Mouse (Mus musculus) midbrain, embryonic 13.5 days (tissue): ENCODE data around the gene Sftpd. TPM values are rescaled to one million over a fixed set of nuclear protein-coding genes. Genes with fewer than 3 reads are reported as not detected.

ENCODE experiments used
- ATAC-seq: fragments of 200-750 bp; cut with Nextera tagmentation; 2 replicates; pipeline ENCODE4 v1.8.0; 2017; ENCODE audit warnings: mild to moderate bottlenecking, moderate TSS enrichment, moderate library complexity
- H3K27ac ChIP-seq: fragments of 300-500 bp; sonication (generic); 2 replicates; pipeline ENCODE4 v1.5.1; 2015; ENCODE audit warnings: inconsistent platforms, mild to moderate bottlenecking, moderate library complexity
- H3K27me3 ChIP-seq: fragments of 300-500 bp; sonication (generic); 2 replicates; pipeline ENCODE4 v1.6.1; 2015; ENCODE audit warnings: mild to moderate bottlenecking, inconsistent platforms
- H3K36me3 ChIP-seq: fragments of 300-500 bp; sonication (generic); 2 replicates; pipeline ENCODE4 v1.6.1; 2015; ENCODE audit warnings: mild to moderate bottlenecking, inconsistent platforms
- H3K4me1 ChIP-seq: fragments of 300-500 bp; sonication (generic); replicated peaks from 2 replicates; pipeline ENCODE4 v1.6.1; 2015; ENCODE audit warnings: inconsistent platforms
- H3K4me2 ChIP-seq: fragments of 300-500 bp; sonication (generic); replicated peaks from 2 replicates; pipeline ENCODE4 v1.6.1; 2015; ENCODE audit warnings: moderate library complexity, mild to moderate bottlenecking, inconsistent platforms
- H3K4me3 ChIP-seq: fragments of 300-500 bp; sonication (generic); replicated peaks from 2 replicates; pipeline ENCODE4 v1.5.1; 2015; ENCODE audit warnings: mild to moderate bottlenecking, inconsistent platforms
- H3K9ac ChIP-seq: fragments of 300-500 bp; sonication (generic); replicated peaks from 2 replicates; pipeline ENCODE4 v1.6.1; 2015; ENCODE audit warnings: mild to moderate bottlenecking, inconsistent platforms
- H3K9me3 ChIP-seq: fragments of 300-500 bp; sonication (generic); 2 replicates; pipeline ENCODE4 v1.6.1; 2016; ENCODE audit warnings: mild to moderate bottlenecking, inconsistent platforms
- WGBS: fragments of 180-500 bp; shearing (Covaris S2); methylation state at CpG from one replicate; pipeline ENCODE4 v1.1.7; 2015; 5-methylcytosine and 5-hydroxymethylcytosine counted together
- polyA plus RNA-seq: library from polyadenylated mRNA; unstranded; fragments of >200 nt; fragmentation: Nextera tagmentation; extraction: Ambion mirVana; gene quantifications from 2 replicates; pipeline ENCODE4 v1.2.1, GENCODE M21; 2015

Sftpd gene
- not detected in 2 replicates for polyA plus RNA-seq

- Histone ChIP-seq H3K27ac (no peak within 1 kb of the TSS), H3K9me3 (no peaks in the 10 kb centered on the region), H3K36me3 (no peaks in the 10 kb centered on the region), H3K27me3 (no peaks in the 10 kb centered on the region), H3K4me2 (no peak within 1 kb of the TSS), H3K4me3 (no peak within 1 kb of the TSS), H3K9ac (no peak within 1 kb of the TSS), H3K4me1 (no peaks in the 10 kb centered on the region)
- ATAC-seq: no peak
- WGBS: 86% methylated on average over 4 of the region's 4 CpGs
Measured at GRCm38 (mm10) chr14:41185059-41185821, at the start of gene Sftpd. Gene Sftpd, minus strand, starts transcription at chr14:41185149.

GRCm38 (mm10) chr14:41198037-41198730, 13.2 kb upstream of the Sftpd start:
- no peak overlapping the region for H3K4me2 ChIP-seq
- no peaks in the 10 kb centered on the region for H3K4me1 ChIP-seq
- no peaks in the 10 kb centered on the region for H3K27me3 ChIP-seq
- H3K9ac ChIP-seq: no peak overlapping the region
- H3K27ac ChIP-seq: no peak overlapping the region
- no peak for ATAC-seq
- WGBS: 73% methylated on average over 6 of the region's 6 CpGs
- no peak overlapping the region for H3K4me3 ChIP-seq
- H3K9me3 ChIP-seq: no peaks in the 10 kb centered on the region
- H3K36me3 ChIP-seq: no peaks in the 10 kb centered on the region

- no peak overlapping the region for H3K4me3 ChIP-seq
- ATAC-seq: no peak
- WGBS: 80% methylated on average over 2 of the region's 2 CpGs
- H3K9me3 ChIP-seq: peaks cover 12% of the 10 kb centered on the region; the same call in 1 of the 2 replicates
- H3K4me1 ChIP-seq: no peaks in the 10 kb centered on the region
- no peak overlapping the region for H3K27ac ChIP-seq
- H3K36me3 ChIP-seq: no peaks in the 10 kb centered on the region
- no peak overlapping the region for H3K9ac ChIP-seq
- H3K27me3 ChIP-seq: no peaks in the 10 kb centered on the region
- no peak overlapping the region for H3K4me2 ChIP-seq
Measured at GRCm38 (mm10) chr14:41189496-41189895, 4.5 kb upstream of the Sftpd start.

- Histone ChIP-seq H3K4me1 (no peaks in the 10 kb centered on the region), H3K9me3 (no peaks in the 10 kb centered on the region), H3K9ac (no peak overlapping the region), H3K27ac (no peak overlapping the region), H3K36me3 (no peaks in the 10 kb centered on the region), H3K4me2 (no peak overlapping the region), H3K27me3 (no peaks in the 10 kb centered on the region), H3K4me3 (no peak overlapping the region)
- ATAC-seq: no peak
- WGBS: 63% methylated on average over 1 of the region's 1 CpGs
Measured at GRCm38 (mm10) chr14:41174802-41175201, 10.1 kb downstream of the Sftpd start.

GRCm38 (mm10) chr14:41170514-41170913, 14.4 kb downstream of the Sftpd start:
- no peak for ATAC-seq
- no peaks in the 10 kb centered on the region for H3K27me3 ChIP-seq
- H3K9me3 ChIP-seq: no peaks in the 10 kb centered on the region
- H3K4me3 ChIP-seq: no peak overlapping the region
- WGBS: 85% methylated on average over 2 of the region's 2 CpGs
- H3K4me2 ChIP-seq: no peak overlapping the region
- no peak overlapping the region for H3K27ac ChIP-seq
- H3K4me1 ChIP-seq: no peaks in the 10 kb centered on the region
- H3K36me3 ChIP-seq: no peaks in the 10 kb centered on the region
- H3K9ac ChIP-seq: no peak overlapping the region

- Histone ChIP-seq H3K27me3 (no peaks in the 10 kb centered on the region), H3K36me3 (no peaks in the 10 kb centered on the region), H3K4me1 (no peaks in the 10 kb centered on the region), H3K9me3 (no peaks in the 10 kb centered on the region), H3K4me2 (no peak overlapping the region), H3K4me3 (no peak overlapping the region), H3K27ac (no peak overlapping the region), H3K9ac (no peak overlapping the region)
- ATAC-seq: no peak
- 92% methylated on average over 1 of the region's 1 CpGs for WGBS
Measured at GRCm38 (mm10) chr14:41168567-41168966, 16.4 kb downstream of the Sftpd start.

GRCm38 (mm10) chr14:41167278-41167677, 17.7 kb downstream of the Sftpd start:
- Histone ChIP-seq H3K4me1 (no peaks in the 10 kb centered on the region), H3K9ac (no peak overlapping the region), H3K27me3 (no peaks in the 10 kb centered on the region), H3K4me2 (no peak overlapping the region), H3K36me3 (no peaks in the 10 kb centered on the region), H3K27ac (no peak overlapping the region), H3K9me3 (no peaks in the 10 kb centered on the region), H3K4me3 (no peak overlapping the region)
- 68% methylated on average over 5 of the region's 5 CpGs for WGBS
- ATAC-seq: no peak

- no peak overlapping the region for H3K4me2 ChIP-seq
- no peaks in the 10 kb centered on the region for H3K9me3 ChIP-seq
- no peaks in the 10 kb centered on the region for H3K36me3 ChIP-seq
- no peak overlapping the region for H3K9ac ChIP-seq
- H3K27ac ChIP-seq: no peak overlapping the region
- ATAC-seq: peak; percentile 50; the same call in 1 of the 2 replicates
- H3K27me3 ChIP-seq: no peaks in the 10 kb centered on the region
- no peak overlapping the region for H3K4me3 ChIP-seq
- WGBS: 19% methylated on average over 2 of the region's 2 CpGs
- H3K4me1 ChIP-seq: no peaks in the 10 kb centered on the region
Measured at GRCm38 (mm10) chr14:41162663-41163062, 22.3 kb downstream of the Sftpd start.

- ATAC-seq: no peak
- H3K4me3 ChIP-seq: no peak overlapping the region
- 49% methylated on average over 1 of the region's 1 CpGs for WGBS
Measured at GRCm38 (mm10) chr14:41160743-41161142, 24.2 kb downstream of the Sftpd start.

GRCm38 (mm10) chr14:41160076-41160475, 24.9 kb downstream of the Sftpd start:
- H3K9ac ChIP-seq: no peak overlapping the region
- no peak overlapping the region for H3K4me2 ChIP-seq
- H3K4me3 ChIP-seq: no peak overlapping the region
- no peaks in the 10 kb centered on the region for H3K27me3 ChIP-seq
- H3K4me1 ChIP-seq: no peaks in the 10 kb centered on the region
- 80% methylated on average over 4 of the region's 4 CpGs for WGBS
- no peaks in the 10 kb centered on the region for H3K9me3 ChIP-seq
- H3K27ac ChIP-seq: no peak overlapping the region
- no peak for ATAC-seq
- H3K36me3 ChIP-seq: no peaks in the 10 kb centered on the region

More at GRCm38 (mm10) chr14:41160743-41161142, 24.2 kb downstream of the Sftpd start:
- Histone ChIP-seq H3K9me3 (no peaks in the 10 kb centered on the region), H3K27ac (no peak overlapping the region), H3K36me3 (no peaks in the 10 kb centered on the region), H3K4me1 (no peaks in the 10 kb centered on the region), H3K4me2 (no peak overlapping the region), H3K27me3 (no peaks in the 10 kb centered on the region), H3K9ac (no peak overlapping the region)

GRCm38 (mm10) chr14:41151220-41151898, 33.6 kb downstream of the Sftpd start, which contains the start of gene Mbl1:
Gene Mbl1, plus strand, starts transcription at chr14:41151458.
- H3K36me3 ChIP-seq: no peaks in the 10 kb centered on the region
- 87% methylated on average over 7 of the region's 7 CpGs for WGBS
- H3K27ac ChIP-seq: no peak within 1 kb of the TSS
- H3K4me2 ChIP-seq: no peak within 1 kb of the TSS
- no peak for ATAC-seq
- no peak within 1 kb of the TSS for H3K4me3 ChIP-seq
- no peaks in the 10 kb centered on the region for H3K27me3 ChIP-seq
- H3K9me3 ChIP-seq: no peaks in the 10 kb centered on the region
- no peak within 1 kb of the TSS for H3K9ac ChIP-seq
- no peaks in the 10 kb centered on the region for H3K4me1 ChIP-seq

GRCm38 (mm10) chr14:41147356-41147755, 37.6 kb downstream of the Sftpd start:
- Histone ChIP-seq H3K4me1 (no peaks in the 10 kb centered on the region), H3K4me2 (no peak overlapping the region), H3K36me3 (no peaks in the 10 kb centered on the region), H3K9ac (no peak overlapping the region), H3K9me3 (no peaks in the 10 kb centered on the region), H3K27me3 (no peaks in the 10 kb centered on the region), H3K27ac (no peak overlapping the region), H3K4me3 (no peak overlapping the region)
- WGBS: 80% methylated on average over 2 of the region's 2 CpGs
- ATAC-seq: no peak
